Mouse (Mus musculus) liver, embryonic 14.5 days (tissue): ENCODE measurements around the gene Gas2.

ENCODE experiments used
- CTCF ChIP-seq: IDR thresholded peaks from 2 replicates; pipeline ENCODE4 v1.5.1; 2016; ENCODE audit warnings: antibody characterized with exemption, low read depth, control low read depth
- EP300 ChIP-seq: IDR thresholded peaks from 2 replicates; pipeline ENCODE4 v1.6.1; 2016; ENCODE audit warnings: antibody characterized with exemption, low read depth

DNA sequence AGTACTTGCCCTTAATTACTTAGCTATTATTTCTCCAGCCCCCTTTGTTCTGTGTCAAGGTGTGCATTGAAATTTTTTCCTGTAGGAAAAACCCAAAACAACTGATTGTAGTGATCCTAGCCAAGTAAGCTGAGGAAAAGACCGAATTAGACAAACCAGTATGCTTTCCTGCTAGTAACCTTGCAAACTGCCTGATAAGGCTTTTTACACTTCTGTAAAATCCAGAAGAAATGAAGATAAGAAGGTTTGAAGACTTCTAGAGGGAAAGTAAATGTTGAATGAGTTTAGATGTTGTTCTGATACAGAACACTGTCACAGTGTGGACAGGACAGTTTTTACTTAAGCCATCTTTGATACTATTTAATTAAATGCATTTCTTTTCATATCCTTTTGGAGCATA, 75.5 kb downstream of the Gas2 start:
- no peak for TF ChIP-seq CTCF
- no peak for TF ChIP-seq EP300
